Comparison of ENCODE assay signal across 17 mouse cellular contexts in genomic region chr3:127222086-127222485, GRCm38 (mm10).
DNase-seq lines count a peak whose midpoint lies in the region; ATAC-seq lines count a peak whose summit lies in the region.
"Had no signal": no experiment of that assay in that cellular context is flagged by ENCODE, and none has a peak within 500 bp of the region (broad histone marks: within the 10 kb centered on the region; RNA-seq: fewer than 3 reads in every experiment).

No protein-coding gene starts in this region.

- H3K4me1 ChIP-seq in hindbrain, embryonic 13.5 days (replicated peaks), result peaks cover 33% of the 10 kb centered on the region
- peaks cover 12% of the 10 kb centered on the region for H3K4me1 ChIP-seq in hindbrain, embryonic 16.5 days (ENCODE audit: control insufficient read depth, insufficient read depth, low read depth, low read length)
- peaks cover 36% of the 10 kb centered on the region for H3K4me1 ChIP-seq in midbrain, embryonic 13.5 days (replicated peaks)
- H3K4me1 ChIP-seq in midbrain, embryonic 11.5 days (ENCODE audit: control insufficient read depth, insufficient read depth, low read length), result peaks cover 14% of the 10 kb centered on the region

- no peak overlapping the region for H3K27ac ChIP-seq in hindbrain, embryonic 13.5 days
- no peak overlapping the region for H3K27ac ChIP-seq in hindbrain, embryonic 16.5 days (ENCODE audit: low read depth, low read length)
- H3K27ac ChIP-seq in midbrain, embryonic 13.5 days, result no peak overlapping the region
- no peak overlapping the region for H3K27ac ChIP-seq in midbrain, embryonic 11.5 days (ENCODE audit: low read depth, low read length)
- H3K27ac ChIP-seq: embryonic facial prominence, embryonic 10.5 days; forebrain, embryonic 13.5 days; heart, embryonic 13.5 days; hindbrain, postnatal 0 days had no signal

- no peaks in the 10 kb centered on the region for H3K36me3 ChIP-seq in hindbrain, embryonic 13.5 days
- 0 out of 2 replicates have a peak, but pooled peaks cover 3% of the 10 kb centered on the region for H3K36me3 ChIP-seq in hindbrain, embryonic 16.5 days (ENCODE audit: control insufficient read depth, insufficient read depth, low read length)
- peaks cover 5% of the 10 kb centered on the region; the same call in 1 of the 2 replicates for H3K36me3 ChIP-seq in midbrain, embryonic 13.5 days
- H3K36me3 ChIP-seq in midbrain, embryonic 11.5 days (ENCODE audit: control insufficient read depth, insufficient read depth, low read length), result peaks cover 3% of the 10 kb centered on the region; the same call in 1 of the 2 replicates
- H3K36me3 ChIP-seq: embryonic facial prominence, embryonic 10.5 days; heart, embryonic 13.5 days had no signal

- H3K27me3 ChIP-seq in hindbrain, embryonic 13.5 days, result no peaks in the 10 kb centered on the region
- no peaks in the 10 kb centered on the region for H3K27me3 ChIP-seq in hindbrain, embryonic 16.5 days (replicated peaks; ENCODE audit: control insufficient read depth, insufficient read depth, low read length)
- H3K27me3 ChIP-seq in midbrain, embryonic 13.5 days, result no peaks in the 10 kb centered on the region
- no peaks in the 10 kb centered on the region for H3K27me3 ChIP-seq in midbrain, embryonic 11.5 days (ENCODE audit: control insufficient read depth, insufficient read depth, low read length)
- H3K27me3 ChIP-seq: heart, embryonic 13.5 days had no signal

- WGBS in hindbrain, embryonic 13.5 days, result 83% methylated on average over 2 of the region's 2 CpGs
- WGBS in hindbrain, embryonic 16.5 days, result 76% methylated on average over 2 of the region's 2 CpGs
- 74% methylated on average over 2 of the region's 2 CpGs for WGBS in midbrain, embryonic 13.5 days
- WGBS in midbrain, embryonic 11.5 days, result 79% methylated on average over 2 of the region's 2 CpGs

- no peak for ATAC-seq in hindbrain, embryonic 13.5 days (ENCODE audit: low FRiP score)
- no peak for ATAC-seq in hindbrain, embryonic 16.5 days
- no peak for ATAC-seq in midbrain, embryonic 13.5 days
- ATAC-seq in midbrain, embryonic 11.5 days (ENCODE audit: low FRiP score), result no peak
- ATAC-seq: forebrain, embryonic 13.5 days; hindbrain, postnatal 0 days had no signal

- no peak for DNase-seq in midbrain, embryonic 11.5 days (ENCODE audit: low spot score, missing footprints)
- DNase-seq in ZHBTc4 (ENCODE audit: low read depth, low spot score), result peak; percentile 51
- no peak for DNase-seq in right cerebral cortex, adult 2 months (ENCODE audit: low spot score in 2 of 2)
- no peak for DNase-seq in kidney, postnatal 4 days
- DNase-seq: adrenal gland, postnatal 14 days; cerebellum, adult 11-12 months; cerebellum, postnatal 10 days; gastrocnemius, postnatal 36 days; heart, adult 11 months; heart, postnatal 36 days had no signal

- H3K4me2 ChIP-seq in hindbrain, embryonic 13.5 days, result peak overlapping the region; percentile 10; the same call in 1 of the 2 replicates
- H3K4me2 ChIP-seq in hindbrain, embryonic 16.5 days (ENCODE audit: low read length), result no peak overlapping the region
- H3K4me2 ChIP-seq in midbrain, embryonic 13.5 days (replicated peaks), result peak overlapping the region; percentile 36
- no peak overlapping the region for H3K4me2 ChIP-seq in midbrain, embryonic 11.5 days
- H3K4me2 ChIP-seq: forebrain, embryonic 13.5 days; heart, embryonic 13.5 days had no signal

- no peak overlapping the region for H3K4me3 ChIP-seq in hindbrain, embryonic 13.5 days
- H3K4me3 ChIP-seq in hindbrain, embryonic 16.5 days (ENCODE audit: low read length), result no peak overlapping the region
- no peak overlapping the region for H3K4me3 ChIP-seq in midbrain, embryonic 13.5 days (replicated peaks)
- no peak overlapping the region for H3K4me3 ChIP-seq in midbrain, embryonic 11.5 days (ENCODE audit: low read depth, low read length)
- H3K4me3 ChIP-seq: embryonic facial prominence, embryonic 10.5 days; forebrain, embryonic 13.5 days; heart, embryonic 13.5 days had no signal

- H3K9me3 ChIP-seq in hindbrain, embryonic 13.5 days, result no peaks in the 10 kb centered on the region
- no peaks in the 10 kb centered on the region for H3K9me3 ChIP-seq in hindbrain, embryonic 16.5 days (ENCODE audit: control insufficient read depth, low read length)
- H3K9me3 ChIP-seq in midbrain, embryonic 13.5 days, result no peaks in the 10 kb centered on the region
- no peaks in the 10 kb centered on the region for H3K9me3 ChIP-seq in midbrain, embryonic 11.5 days (ENCODE audit: control insufficient read depth, low read length)
- H3K9me3 ChIP-seq: embryonic facial prominence, embryonic 10.5 days; forebrain, embryonic 13.5 days; heart, embryonic 13.5 days had no signal

- no peak overlapping the region for H3K9ac ChIP-seq in hindbrain, embryonic 13.5 days
- no peak overlapping the region for H3K9ac ChIP-seq in hindbrain, embryonic 16.5 days (ENCODE audit: low read depth, low read length)
- H3K9ac ChIP-seq in midbrain, embryonic 13.5 days (replicated peaks), result no peak overlapping the region
- no peak overlapping the region for H3K9ac ChIP-seq in midbrain, embryonic 11.5 days (ENCODE audit: low read length)
- H3K9ac ChIP-seq: forebrain, embryonic 13.5 days; heart, embryonic 13.5 days had no signal

Comparison
In these comparisons a context has a peak if more than half of its experiments do, and no peak if none do; other contexts are left out.
1. H3K4me2 ChIP-seq: peak in hindbrain, embryonic 13.5 days (single experiment) and midbrain, embryonic 13.5 days (single experiment); none in hindbrain, embryonic 16.5 days (single experiment) and midbrain, embryonic 11.5 days (single experiment).